Mouse (Mus musculus) retina, postnatal 7 days (tissue): Measurements from ENCODE around the gene Trnp1.
"Not testable (repeated sequence)": the region's sequence is repeated elsewhere in the genome, so short reads cannot be mapped to it uniquely, and the experiment has no call there.

Experiments used
- DNase-seq: peaks from one replicate; pipeline ENCODE4 v3.0.0-alpha.2; 2012; ENCODE audit warnings: low read depth, low spot score

The Trnp1 gene

DNA sequence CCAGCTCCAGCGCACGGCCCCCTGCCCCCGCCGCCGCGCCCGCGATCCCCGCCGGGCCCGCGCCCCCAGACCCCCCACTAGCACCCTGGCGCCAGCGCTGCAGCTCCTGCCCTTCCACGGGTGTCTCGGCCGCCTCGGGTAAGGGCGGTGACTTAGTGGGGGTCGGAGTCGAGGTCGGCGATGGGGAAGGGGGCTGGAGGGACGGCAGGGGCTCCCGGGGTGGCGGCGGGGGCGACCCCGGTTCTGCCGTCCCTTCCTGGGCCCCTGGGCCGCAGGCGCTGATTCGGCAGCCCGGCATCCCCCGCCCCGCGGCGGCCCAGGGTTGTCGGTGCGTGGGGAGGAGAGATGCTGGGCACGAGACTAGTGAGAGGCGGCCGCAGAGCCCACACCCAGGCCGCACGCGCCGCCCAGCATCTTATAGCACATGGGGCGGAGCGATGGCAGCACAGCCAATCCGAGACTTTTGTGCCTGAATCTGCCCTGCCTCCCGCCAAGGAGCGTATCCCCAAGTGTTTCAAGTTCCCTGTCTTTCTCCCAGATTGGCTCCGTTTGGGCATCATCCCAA lies at the start of gene Trnp1:
Gene Trnp1, minus strand, starts transcription at position 391 of the 565 bp plus-strand sequence.
- DNase-seq = peak; percentile 53

DNA sequence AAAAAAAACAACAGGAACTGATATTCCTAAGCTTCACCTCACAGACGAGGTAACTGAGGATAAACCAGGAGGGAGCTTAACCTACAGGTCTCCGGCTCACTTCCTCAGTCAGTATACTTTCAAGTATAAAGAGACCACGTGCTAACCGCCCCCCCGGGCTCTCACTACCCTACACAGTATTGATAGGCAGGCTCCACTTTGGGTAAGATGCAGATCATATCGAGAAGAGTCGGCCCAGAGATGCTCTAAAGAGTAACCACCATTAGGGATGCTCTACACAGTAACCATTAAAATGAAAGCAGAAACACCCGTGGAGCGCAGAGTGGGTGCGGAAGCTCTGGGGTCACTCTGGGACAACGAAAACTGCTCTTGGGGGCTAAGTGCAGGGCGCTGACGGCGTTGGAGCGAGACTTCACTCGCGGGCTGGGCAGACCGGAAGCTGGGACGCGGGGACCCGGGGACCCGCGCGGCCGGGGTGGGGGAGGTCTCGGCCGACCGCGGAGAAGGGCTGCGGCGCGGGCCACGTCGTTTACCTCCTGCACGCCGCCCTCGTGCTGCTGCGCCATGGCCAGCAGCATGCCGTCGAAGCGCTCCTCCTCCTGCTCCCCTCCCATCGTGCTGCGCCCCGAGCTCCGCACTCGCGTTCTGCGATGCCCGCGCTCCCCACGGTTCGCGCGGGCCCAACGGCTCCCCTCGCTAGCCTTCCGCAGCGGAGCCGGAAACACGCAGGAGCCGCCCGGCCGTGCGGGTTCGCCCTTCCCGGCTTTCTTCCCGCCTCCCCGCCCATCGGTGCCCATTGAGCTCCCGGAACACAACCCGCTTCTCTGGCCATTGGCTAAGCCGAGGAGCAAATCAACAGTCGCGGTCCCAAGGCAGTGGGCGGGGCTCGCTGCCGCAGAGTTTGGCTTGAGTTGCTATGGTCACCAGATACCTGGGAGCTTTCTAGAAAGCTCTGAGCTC lies 47.2 kb upstream of the Trnp1 start, which contains the start of gene Nudc:
Gene Nudc, minus strand, starts transcription at position 725 of the 960 bp plus-strand sequence.
- DNase-seq = peak; percentile 88

DNA sequence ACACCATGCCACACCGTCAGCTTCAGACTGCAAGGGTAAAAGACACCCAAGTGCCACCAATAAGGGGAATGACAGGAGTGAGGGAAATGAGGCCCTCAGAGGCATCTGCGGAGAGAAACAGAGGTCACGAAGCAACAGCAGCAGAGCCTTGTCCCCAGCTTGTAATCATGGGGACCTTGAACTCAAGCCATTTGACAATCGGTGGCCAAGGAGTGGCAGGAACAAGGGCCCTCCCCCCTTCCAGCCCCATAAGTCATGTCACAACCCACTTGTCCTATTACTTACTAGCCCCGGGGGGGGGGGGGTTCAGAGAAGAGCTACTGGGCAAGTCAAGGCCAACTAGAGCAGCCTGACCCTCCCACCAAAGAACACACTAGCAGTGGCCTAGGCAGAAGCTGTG lies 38.3 kb upstream of the Trnp1 start:
- DNase-seq = no peak

DNA sequence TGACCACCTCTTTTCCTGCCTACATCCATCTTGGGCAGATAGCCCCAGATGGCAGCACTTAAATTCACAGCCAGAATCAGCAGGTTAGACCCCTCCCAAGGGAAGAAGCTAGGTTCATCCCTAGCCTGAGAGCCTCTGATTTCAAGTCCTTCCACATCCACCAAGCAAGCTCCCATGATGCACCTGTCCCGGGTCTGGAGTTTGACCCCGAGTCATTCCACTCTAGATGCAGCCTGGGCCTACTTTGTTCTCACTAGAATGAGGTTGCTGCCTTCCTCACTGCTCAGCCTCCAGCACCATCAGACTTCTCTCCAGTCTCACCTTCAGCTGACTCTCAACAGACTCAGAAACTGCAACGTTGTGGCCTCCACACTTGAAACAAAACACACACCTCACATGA lies 37.7 kb upstream of the Trnp1 start:
- no peak for DNase-seq

DNA sequence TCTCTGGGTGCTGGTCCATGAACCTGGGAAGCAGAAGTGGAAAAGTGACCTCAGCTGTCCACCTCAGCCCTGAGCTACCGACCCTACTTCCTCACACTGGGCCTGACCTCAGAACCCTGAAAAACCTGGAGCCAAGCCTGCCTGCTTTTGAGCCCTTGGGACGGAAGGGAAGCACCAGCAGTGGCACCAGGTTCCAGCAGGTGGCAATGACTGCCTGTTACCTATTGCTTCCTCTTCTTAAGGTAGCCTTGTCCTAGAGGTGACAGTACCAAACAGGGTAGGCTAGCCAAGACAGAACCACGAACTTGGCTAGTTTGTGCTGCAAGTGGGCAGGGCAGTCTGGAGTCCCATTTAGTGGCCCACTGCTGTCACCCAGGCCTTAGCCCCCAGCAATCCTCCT lies 34.4 kb upstream of the Trnp1 start:
- no peak for DNase-seq

DNA sequence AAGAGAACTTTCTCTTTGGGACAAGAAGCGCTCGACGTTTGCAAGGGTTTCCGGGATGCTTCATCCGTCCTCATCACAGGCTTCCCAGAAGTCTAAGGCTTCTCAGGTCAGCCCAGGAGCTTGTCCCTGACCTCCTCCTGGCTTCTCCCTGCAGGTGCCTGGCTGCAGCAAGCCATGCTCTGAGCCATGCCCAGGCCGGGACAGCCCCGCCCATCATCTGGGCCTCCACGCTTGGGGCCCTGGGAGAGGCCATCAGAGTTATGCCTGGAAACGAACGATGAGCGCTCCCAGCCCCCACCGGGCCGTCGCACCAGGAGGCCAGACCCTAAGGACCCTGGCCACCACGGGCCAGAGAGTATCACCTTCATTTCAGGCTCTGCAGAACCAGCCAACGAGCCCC lies 29.4 kb upstream of the Trnp1 start:
- no peak for DNase-seq

DNA sequence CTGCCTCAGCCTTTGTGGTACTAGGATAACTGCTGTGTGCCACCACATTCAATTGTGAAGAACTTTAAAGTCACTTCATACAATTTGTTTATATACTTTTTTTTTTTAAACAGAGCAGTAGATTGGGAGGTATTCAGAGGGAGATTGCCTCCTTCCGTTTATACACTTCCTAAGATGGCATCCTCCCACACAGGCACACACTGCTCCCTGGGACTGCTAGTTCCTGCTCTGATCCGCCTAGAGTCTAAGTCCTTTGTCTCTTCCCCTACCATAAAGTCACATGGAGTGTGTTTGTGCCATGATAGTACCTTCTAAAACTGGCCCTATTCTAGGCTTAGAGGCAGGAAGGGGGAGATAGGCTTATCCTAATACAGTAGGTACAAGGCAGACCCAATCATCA lies 23.2 kb upstream of the Trnp1 start:
- no peak for DNase-seq

DNA sequence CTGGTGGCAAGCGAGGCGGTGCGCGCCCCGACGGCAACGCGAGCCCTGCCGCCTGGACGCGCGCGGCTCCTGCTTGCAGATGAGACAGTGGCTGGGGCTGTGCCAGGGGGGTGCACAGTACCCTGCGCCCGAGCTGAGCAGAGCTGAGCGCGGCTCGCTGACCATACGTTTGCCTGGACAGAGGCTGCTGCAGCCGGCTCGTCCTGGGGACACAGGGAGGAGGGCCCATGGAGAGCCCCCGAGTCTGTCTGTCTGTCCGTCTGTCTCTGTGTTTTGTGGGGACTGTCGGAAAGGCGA lies 21.0 kb upstream of the Trnp1 start:
- no peak for DNase-seq

DNA sequence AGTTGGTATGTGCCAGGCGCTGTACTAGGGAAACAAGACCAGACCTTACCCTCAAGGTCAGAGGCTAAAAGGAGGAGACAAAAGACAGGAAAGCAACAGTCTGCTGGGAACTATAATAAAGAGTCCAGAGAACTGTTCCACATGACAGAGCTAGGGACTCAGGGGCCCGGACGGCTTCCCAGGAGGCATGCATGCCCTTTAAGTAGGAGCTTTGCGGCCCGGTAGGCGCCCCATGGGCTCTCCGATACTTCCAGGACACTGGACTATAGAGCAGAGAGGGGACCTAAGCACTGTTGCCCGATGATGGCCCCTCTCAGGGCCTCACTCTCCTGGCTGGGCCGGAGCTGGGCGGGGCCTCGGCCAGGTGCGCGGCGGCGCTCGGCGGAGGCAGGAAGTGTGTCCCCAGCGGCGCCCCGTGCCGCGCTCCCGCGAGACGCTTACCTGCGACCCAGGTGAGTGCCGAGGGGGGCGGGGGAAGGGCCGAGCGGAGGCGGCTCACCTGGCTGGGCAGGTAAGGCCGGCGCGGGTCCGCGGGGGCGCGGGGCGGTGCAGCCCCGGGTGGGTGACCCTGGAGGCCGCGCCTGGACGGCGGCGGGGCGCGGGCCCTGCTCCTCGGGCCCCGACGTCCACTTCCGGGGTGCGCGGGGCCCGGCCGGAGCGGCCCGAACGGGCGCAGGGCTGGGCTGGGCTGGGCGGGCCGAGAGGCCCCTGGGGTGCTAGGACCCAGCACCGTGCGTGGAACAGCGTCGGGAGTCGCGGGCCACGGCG lies 20.4 kb upstream of the Trnp1 start, which contains the start of gene Kdf1:
Gene Kdf1, plus strand, starts transcription at position 363 of the 768 bp plus-strand sequence.
- DNase-seq = no peak

DNA sequence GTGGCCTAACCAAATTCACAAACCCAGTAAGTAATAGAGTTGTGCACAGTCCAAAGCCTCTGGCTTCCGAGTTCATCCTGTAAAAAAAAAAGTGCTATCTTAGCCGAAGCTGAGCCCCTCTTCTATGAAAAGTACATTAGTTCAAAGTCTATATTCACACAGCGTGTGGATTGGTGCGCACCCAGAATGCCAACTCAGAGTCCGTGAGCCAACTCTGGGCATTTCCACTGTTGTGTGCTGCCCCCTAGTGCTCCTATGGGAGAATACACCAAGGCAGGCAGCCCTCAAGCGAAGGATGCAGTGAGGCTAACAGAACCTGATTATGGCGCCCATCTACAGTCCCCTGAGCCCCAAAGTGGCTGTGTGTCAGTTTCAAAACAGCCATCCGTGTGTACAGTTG lies 14.6 kb upstream of the Trnp1 start:
- DNase-seq = peak; percentile 70

DNA sequence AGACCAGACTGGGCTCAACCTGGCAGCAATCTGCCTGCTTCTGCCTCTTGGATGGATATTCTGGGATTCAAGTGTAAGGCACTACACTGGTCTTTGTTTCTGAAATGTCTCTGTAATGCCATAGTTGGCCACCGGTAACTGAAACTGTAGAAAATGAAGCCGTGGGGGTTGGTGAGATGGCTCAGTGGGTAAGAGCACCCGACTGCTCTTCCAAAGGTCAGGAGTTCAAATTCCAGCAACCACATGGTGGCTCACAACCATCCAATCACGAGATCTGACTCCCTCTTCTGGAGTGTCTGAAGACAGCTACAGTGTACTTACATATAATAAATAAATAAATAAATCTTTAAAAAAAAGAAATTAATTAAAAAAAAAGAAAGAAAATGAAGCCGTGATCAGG lies 14.2 kb upstream of the Trnp1 start:
- DNase-seq = not testable (repeated sequence)

DNA sequence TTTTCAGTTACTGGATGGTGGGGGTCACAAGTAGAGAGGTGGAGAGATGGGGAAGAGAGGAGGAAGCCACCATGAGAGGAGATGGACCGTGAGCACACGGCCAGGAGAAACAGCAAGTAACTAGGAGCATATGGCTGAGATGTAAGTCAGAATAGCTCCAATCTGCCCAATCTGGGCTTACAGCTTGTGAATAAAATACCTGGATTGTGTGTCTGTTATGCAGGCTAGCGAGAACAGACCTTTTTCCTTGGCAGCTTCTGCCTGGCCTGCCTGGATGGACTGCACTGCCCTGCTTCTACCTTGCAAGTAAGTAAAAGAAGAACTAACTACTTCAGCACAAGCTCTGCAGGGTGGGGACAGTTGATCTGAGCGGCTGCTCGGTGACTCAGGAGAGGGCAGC lies 12.7 kb upstream of the Trnp1 start:
- no peak for DNase-seq

DNA sequence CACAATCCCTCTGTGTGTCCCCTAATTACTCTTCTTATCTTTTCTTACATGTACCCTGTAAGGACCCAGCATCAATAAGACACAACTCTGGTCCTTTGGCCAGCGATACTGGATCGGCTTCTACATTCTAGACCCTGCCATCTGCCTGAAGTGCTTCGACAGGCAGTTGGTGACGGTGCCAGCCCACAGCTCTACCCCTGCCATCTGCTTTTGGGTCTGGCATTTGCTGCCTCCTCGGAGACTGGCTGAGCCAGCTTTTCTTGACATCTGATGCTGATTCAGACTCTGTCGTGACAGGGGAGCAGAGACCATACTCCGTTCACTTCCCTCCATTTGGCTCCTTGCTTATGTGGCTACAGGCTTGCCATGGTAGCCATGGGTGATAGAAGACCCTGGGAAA lies 10.6 kb upstream of the Trnp1 start:
- DNase-seq = no peak

DNA sequence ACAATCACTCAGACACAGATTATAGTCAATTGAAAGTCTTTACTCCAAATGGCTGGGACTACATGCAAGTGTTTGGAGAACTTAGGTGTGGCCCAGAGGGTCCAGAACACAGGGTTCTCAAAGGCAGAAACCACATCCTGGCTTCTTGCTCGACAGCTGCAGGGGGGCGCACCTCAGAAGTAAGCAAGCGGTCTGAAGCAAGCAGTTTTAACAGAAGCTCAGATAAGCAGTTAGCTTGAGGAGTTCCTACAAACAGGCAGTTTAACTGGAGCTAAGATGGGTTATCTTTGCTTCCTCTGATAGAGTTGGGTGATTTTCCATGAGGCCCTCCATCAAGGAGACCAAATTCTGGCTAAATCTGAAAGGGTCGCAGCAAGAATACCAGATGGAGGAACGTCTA lies 8.2 kb upstream of the Trnp1 start:
- no peak for DNase-seq

DNA sequence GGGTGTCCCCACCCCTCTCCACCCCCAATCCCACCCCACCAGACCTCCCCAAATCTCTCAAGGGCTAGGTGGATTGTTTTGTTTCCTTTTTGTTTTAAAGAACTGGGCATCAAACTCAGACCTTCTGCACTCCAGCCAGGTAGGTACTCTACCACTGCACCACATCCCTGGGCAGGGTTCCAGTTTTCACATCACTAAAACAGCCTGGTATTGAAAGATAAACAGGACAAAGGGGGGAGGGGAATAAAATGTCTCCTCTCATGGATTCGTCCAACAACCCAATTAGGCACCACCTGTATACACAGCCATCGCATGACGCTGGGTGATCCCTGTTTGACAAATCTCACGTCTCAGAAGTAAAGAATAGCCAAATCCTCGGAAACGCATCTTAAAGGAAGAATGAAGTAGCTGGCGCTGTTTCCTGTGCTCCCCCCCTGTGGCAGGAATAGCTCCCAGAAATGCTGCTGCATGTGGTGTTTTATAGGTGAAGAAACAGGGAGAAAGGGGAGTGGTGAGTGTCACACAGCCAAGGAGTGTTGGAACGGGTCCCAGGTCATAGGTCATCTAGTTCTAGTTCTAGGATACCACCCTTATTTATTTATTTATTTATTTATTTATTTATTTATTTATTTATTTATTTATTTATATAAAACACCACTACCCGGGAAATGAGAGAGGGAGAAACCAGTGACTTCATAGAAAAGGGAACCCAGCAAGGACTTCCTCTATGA lies 6.6 kb upstream of the Trnp1 start:
- no peak for DNase-seq

DNA sequence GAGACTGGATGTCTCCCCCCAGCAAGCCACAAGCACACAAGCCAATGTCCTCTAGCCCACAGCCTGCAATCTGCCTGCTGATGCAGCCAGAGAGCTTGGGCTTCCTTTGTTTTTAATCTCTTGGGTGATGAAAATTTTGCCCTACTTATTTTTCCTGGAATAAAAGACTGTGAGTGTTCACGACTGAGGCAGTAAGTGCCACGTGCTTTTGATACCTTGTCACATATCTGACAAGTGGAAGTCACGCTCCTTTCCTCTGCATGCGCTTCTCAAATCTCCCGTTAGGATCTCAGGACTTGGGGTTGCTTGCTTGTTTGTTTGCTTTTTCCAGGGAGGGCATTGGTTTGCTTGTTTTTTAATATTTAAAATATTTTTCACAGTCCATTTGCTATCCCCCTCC lies 6.0 kb upstream of the Trnp1 start:
- DNase-seq = no peak

DNA sequence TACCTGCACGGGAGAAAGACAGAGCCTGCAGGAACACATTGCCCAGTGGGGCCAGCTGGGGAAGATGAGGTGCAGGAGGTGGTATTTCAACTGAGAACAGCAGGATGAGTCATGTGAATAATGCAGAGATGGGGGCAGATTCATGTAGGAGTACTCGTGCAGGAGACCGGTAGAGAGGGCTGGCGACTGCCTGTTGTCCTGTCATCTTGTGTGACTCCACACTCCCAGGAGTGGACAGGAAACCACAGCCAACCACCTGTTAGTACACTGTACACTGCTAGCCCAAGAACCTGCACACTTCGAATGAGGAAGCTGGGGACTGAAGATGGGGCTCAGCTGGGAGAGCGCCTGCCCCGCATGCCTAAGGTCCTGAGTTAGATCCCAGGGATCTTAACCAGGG lies 3.2 kb upstream of the Trnp1 start:
- no peak for DNase-seq

DNA sequence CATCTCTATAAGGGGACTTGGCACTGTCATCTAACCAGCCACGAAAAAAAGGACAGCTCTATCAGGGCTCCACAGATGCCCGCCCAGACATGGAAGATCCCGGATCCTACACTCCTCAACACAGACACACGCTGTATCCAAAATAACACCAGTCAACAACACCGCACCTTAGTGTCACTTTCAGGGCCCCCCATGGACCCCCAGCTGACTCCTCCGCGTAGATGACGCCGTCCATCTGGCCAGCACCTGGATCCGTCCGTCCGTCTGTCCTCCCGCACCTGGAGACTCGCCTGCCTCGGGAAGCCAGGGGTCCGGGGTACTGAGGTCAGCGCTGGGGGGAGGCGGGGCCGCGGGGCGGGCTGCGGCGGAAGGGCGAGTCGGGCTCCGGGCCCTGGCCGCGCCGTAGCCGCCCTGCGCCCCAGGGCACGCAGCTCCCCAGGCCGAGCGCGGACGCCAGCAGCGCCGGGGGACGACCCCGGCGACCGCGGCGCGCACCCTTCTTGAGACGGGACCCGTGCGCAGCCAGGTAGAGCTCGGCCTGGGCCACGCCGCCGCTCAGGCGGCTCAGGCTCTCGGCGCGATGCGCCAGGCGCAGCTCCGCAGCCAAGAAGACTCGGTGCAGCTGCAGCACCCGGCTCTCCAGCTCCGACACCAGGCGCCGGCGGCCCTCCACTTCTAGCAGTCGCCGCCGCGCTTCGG lies 740 bp downstream of the Trnp1 start:
- DNase-seq = no peak

DNA sequence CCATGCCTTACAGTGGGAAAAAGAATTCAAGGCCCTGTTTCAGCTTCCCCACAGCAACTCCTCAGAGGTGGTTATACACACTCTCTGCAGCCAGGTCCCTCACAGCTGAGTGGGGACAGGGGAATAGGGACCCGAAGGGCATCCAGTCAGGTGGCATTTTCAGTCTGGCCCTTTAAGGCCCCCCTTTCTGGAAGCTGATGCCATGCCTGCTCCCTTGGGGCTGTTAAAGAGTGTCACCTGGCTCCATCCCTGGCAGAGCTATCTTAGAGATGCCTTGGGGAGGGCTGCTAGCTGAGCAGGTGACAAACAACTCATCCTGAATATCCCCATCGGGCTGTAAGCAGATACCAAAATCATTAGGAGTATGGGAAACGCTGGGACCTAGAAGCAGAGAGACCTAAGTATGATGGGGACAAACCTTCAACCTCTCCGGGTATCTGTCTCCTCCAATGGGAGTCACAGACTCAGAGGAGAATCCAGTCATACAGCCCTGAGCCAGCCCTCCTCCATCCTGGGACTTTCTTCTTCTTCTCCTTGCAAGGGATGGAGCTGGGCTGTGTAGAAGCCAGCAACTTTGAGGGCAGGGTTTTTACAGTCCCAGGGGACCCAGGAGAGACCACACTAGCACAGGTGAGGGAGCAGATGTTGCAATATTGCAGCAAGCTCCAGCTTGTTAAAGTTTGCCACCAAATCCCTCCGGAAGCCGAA lies 1.5 kb downstream of the Trnp1 start:
- no peak for DNase-seq

DNA sequence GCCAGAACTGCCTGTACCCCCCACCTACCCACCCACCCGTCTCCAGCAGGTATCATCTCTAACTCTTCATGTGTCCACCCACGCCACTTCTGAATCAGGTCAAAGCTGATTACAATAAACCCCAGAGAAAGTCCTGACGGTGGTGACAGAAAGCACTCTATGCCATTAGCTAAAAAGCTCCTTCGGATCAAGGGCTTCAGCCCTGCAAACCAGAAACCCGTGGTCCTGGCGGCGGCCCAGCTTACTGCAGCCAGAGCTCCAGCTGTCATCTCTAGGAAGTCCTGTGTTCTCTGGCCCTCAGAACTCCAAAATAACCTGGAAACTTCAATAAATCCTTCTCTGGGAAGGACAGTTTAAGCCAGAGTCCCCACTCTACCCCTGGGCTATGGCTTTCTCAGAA lies 2.6 kb downstream of the Trnp1 start:
- DNase-seq = peak; percentile 46

DNA sequence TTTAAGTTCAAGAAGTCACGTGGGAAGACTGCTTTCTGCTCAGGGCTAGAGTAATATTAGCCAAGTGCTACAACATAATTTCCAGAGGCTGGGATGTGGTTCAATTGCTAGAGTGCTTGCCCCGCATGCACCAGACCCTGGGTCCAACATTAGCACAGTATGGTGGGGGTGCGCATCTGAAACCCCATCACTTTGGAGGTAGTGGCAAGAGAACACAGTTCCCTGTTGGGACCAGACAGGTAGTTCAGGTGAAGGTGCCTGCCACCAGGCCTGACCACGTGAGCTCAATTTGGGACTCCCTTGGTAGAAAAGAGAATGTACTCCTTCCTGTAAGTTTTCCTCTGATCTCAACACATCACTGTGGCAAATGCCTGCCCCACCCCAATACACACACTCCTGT lies 3.5 kb downstream of the Trnp1 start:
- no peak for DNase-seq
